Mouse (Mus musculus) forebrain, embryonic 15.5 days (tissue): Measurements from ENCODE around the gene Rangrf. TPM values are rescaled to one million over a fixed set of nuclear protein-coding genes. Genes with fewer than 3 reads are reported as not detected.

Experiments used
- ATAC-seq: fragments of 200-750 bp; cut with Nextera tagmentation; replicated peaks from 2 replicates; pipeline ENCODE4 v1.8.0; 2017; ENCODE audit warnings: mild to moderate bottlenecking, moderate TSS enrichment, moderate library complexity
- H3K27ac ChIP-seq: fragments of 300-500 bp; sonication (generic); replicated peaks from 2 replicates; pipeline ENCODE4 v1.5.1; 2015; ENCODE audit warnings: mild to moderate bottlenecking, inconsistent platforms
- H3K27me3 ChIP-seq: fragments of 300-500 bp; sonication (generic); 2 replicates; pipeline ENCODE4 v1.6.1; 2015; ENCODE audit warnings: inconsistent platforms
- H3K36me3 ChIP-seq: fragments of 300-500 bp; sonication (generic); 2 replicates; pipeline ENCODE4 v1.6.1; 2015; ENCODE audit warnings: mild to moderate bottlenecking, inconsistent platforms
- H3K4me1 ChIP-seq: fragments of 300-500 bp; sonication (generic); 2 replicates; pipeline ENCODE4 v1.6.1; 2015; ENCODE audit warnings: inconsistent platforms
- H3K4me2 ChIP-seq: fragments of 300-500 bp; sonication (generic); replicated peaks from 2 replicates; pipeline ENCODE4 v1.6.1; 2015; ENCODE audit warnings: mild to moderate bottlenecking, inconsistent platforms
- H3K4me3 ChIP-seq: fragments of 300-500 bp; sonication (generic); 2 replicates; pipeline ENCODE4 v1.5.1; 2015; ENCODE audit warnings: mild to moderate bottlenecking, inconsistent platforms
- H3K9ac ChIP-seq: fragments of 300-500 bp; sonication (generic); replicated peaks from 2 replicates; pipeline ENCODE4 v1.6.1; 2015; ENCODE audit warnings: mild to moderate bottlenecking, inconsistent platforms
- H3K9me3 ChIP-seq: fragments of 300-500 bp; sonication (generic); 2 replicates; pipeline ENCODE4 v1.6.1; 2016; ENCODE audit warnings: inconsistent platforms
- WGBS: fragments of 180-500 bp; shearing (Covaris S2); methylation state at CpG from one replicate; pipeline ENCODE4 v1.1.7; 2015; ENCODE audit warnings: mixed read lengths; 5-methylcytosine and 5-hydroxymethylcytosine counted together
- polyA plus RNA-seq: library from polyadenylated mRNA; unstranded; fragments of >200 nt; fragmentation: Nextera tagmentation; extraction: Ambion mirVana; gene quantifications from 2 replicates; pipeline ENCODE4 v1.2.1, GENCODE M21; 2015

Gene Rangrf
- polyA plus RNA-seq, 1 experiment from 2014 or later = 39.3 TPM

DNA sequence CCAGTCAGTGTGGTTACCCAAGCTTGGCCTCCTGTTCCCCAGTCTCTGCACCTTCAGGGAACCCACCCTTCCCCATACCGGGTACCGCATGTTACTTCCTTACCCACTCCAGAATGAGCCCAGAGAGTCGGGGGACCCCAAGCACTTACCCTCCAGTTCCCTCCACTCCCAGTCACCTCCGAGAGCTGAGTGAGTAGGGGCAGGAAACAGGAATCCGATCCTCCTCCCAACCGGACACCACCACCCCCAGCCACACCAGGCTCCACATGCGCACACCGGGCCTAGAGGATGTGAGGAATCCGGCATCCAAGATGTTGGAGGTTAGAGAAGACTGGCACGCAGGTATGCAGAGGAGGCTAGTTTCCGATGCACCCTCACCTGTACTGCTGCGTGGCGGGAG is 18.3 kb downstream of the Rangrf start:
- Histone ChIP-seq H3K9ac (no peak overlapping the region), H3K27me3 (peaks cover 8% of the 10 kb centered on the region; the same call in 1 of the 2 replicates), H3K4me2 (no peak overlapping the region), H3K4me3 (no peak overlapping the region), H3K9me3 (no peaks in the 10 kb centered on the region), H3K27ac (no peak overlapping the region), H3K36me3 (no peaks in the 10 kb centered on the region), H3K4me1 (peaks cover 17% of the 10 kb centered on the region)
- WGBS = 34% methylated on average over 13 of the region's 13 CpGs
- no peak for ATAC-seq

DNA sequence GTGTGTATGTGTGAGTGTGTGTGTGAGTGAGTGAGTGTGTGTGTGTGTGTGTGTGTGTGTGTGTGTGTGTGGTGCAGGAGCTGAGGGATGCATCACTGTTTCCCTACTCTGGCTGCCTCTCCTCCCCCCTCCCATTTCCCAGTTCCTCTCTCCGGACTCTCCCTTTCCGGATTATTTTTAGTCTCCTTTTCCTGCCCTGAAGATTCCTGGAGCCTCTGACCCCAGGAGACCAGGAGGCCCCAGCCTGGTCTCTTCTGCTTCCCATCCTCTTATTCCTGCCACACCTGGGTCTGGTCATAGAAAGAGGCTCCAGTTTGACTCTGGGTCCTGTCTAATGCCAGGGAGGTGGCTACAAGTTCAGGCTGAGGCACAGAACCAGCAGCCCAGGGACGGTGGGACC is 18.9 kb downstream of the Rangrf start:
- H3K4me3 ChIP-seq = no peak overlapping the region
- WGBS = 58% methylated on average over 3 of the region's 3 CpGs
- no peaks in the 10 kb centered on the region for H3K36me3 ChIP-seq
- H3K4me2 ChIP-seq = no peak overlapping the region
- H3K9me3 ChIP-seq = no peaks in the 10 kb centered on the region
- H3K27ac ChIP-seq = no peak overlapping the region
- ATAC-seq = no peak
- peaks cover 17% of the 10 kb centered on the region for H3K4me1 ChIP-seq
- H3K9ac ChIP-seq = no peak overlapping the region
- peaks cover 8% of the 10 kb centered on the region; the same call in 1 of the 2 replicates for H3K27me3 ChIP-seq

DNA sequence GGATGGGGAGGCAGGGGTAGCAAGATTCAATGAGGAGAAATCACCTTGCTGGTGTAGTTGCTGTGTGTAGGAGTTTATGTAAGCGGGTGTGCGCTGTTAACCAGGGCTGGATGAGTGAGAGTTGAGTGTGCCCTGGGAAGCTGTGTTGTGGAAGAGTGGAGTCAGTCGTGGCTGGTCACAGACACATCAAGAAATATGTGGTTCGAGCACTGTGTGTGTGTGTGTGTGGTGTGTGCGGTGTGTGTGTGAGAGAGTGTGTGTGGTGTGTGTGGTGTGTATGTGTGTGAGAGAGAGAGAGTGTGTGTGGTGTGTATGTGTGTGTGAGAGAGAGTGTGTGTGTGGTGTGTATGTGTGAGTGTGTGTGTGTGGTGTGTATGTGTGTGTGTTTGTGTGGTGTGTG is 19.5 kb downstream of the Rangrf start:
- H3K4me2 ChIP-seq = peak overlapping the region; percentile 61
- H3K27ac ChIP-seq = no peak overlapping the region
- WGBS = 69% methylated on average over 5 of the region's 5 CpGs
- no peak overlapping the region for H3K9ac ChIP-seq
- no peaks in the 10 kb centered on the region for H3K36me3 ChIP-seq
- H3K27me3 ChIP-seq = peaks cover 8% of the 10 kb centered on the region; the same call in 1 of the 2 replicates
- no peaks in the 10 kb centered on the region for H3K9me3 ChIP-seq
- peaks cover 17% of the 10 kb centered on the region for H3K4me1 ChIP-seq
- peak overlapping the region; percentile 41; the same call in 1 of the 2 replicates for H3K4me3 ChIP-seq
- no peak for ATAC-seq

DNA sequence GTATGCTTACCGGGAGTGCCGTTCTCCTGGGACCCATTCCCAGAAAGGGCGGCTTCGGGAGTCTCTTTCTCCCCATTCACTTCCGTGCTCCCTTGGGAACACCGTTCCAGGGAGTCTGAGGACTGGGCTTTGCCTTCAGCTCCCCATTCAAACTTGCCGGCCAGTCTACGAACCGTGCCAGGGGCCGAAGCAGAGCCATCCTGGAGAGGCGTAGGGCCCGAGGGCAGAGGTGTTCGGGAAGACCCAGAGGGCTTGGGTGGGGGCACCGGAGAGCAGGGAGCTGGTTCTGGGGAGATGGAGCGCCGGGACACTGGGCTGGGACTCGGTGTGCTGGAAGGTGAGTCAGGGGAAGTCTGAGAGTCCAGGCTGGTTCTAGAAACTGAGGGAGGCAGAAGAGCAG is 20.6 kb downstream of the Rangrf start:
- under 1% methylated on average over 17 of the region's 17 CpGs for WGBS
- H3K36me3 ChIP-seq = no peaks in the 10 kb centered on the region
- peaks cover 17% of the 10 kb centered on the region for H3K4me1 ChIP-seq
- H3K4me2 ChIP-seq = peak overlapping the region; percentile 61
- peak overlapping the region; percentile 41 for H3K4me3 ChIP-seq
- H3K9ac ChIP-seq = peak overlapping the region; percentile 51
- no peak for ATAC-seq
- H3K27me3 ChIP-seq = peaks cover 8% of the 10 kb centered on the region; the same call in 1 of the 2 replicates
- H3K9me3 ChIP-seq = no peaks in the 10 kb centered on the region
- no peak overlapping the region for H3K27ac ChIP-seq

DNA sequence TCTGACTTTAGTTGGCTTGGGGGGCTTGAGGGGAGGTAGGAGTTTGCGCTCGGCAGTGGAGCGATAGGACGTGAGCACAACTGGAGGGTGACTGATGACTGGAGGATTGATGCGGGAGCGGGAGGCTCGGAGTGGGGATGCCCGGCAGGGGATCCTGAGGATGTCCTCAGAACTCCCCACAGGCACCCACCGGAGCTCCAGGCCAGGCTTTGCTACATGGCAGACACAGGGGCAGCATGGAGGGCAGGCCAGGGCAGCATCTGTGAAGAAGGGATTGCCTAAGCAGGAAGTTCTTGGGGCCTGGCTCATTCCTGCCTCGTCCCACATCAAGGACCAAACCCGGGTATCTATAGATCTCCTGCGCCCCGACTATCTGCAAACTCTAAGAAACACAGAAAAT is 21.1 kb downstream of the Rangrf start:
- Histone ChIP-seq H3K4me3 (peak overlapping the region; percentile 41), H3K4me2 (peak overlapping the region; percentile 61), H3K27ac (no peak overlapping the region), H3K4me1 (peaks cover 17% of the 10 kb centered on the region), H3K36me3 (no peaks in the 10 kb centered on the region), H3K9me3 (no peaks in the 10 kb centered on the region), H3K9ac (peak overlapping the region; percentile 51), H3K27me3 (peaks cover 8% of the 10 kb centered on the region; the same call in 1 of the 2 replicates)
- 20% methylated on average over 13 of the region's 13 CpGs for WGBS
- ATAC-seq = no peak

DNA sequence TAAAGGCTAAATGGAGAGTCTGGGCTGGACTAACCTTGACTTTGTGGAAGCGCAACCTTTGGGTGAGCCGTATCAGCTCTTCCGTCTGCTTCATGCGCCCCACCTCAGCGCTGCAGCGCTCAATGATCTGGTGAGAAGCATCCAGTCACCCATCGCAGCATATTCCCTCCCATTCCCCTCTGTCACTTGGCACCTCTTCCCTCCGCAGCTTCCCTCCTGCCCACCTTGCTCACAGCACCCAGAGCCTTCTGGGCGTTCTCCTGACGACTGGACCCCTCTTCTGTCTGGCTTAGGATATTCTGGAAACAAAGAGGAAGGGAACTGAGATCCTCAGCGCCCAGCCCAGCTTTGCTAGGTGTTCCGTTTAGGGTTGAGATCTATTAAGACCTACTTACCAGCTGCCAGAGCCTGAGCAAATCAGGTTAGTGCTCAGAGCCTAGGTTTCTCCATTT is 27.4 kb downstream of the Rangrf start:
- 9% methylated on average over 12 of the region's 12 CpGs for WGBS
- ATAC-seq = peak; percentile 72; the same call in 1 of the 2 replicates
- H3K27ac ChIP-seq = peak overlapping the region; percentile 47
- H3K4me3 ChIP-seq = peak overlapping the region; percentile 32
- H3K27me3 ChIP-seq = no peaks in the 10 kb centered on the region
- H3K36me3 ChIP-seq = no peaks in the 10 kb centered on the region
- no peaks in the 10 kb centered on the region for H3K9me3 ChIP-seq
- H3K9ac ChIP-seq = peak overlapping the region; percentile 8; the same call in 1 of the 2 replicates
- no peaks in the 10 kb centered on the region for H3K4me1 ChIP-seq
- peak overlapping the region; percentile 32 for H3K4me2 ChIP-seq

DNA sequence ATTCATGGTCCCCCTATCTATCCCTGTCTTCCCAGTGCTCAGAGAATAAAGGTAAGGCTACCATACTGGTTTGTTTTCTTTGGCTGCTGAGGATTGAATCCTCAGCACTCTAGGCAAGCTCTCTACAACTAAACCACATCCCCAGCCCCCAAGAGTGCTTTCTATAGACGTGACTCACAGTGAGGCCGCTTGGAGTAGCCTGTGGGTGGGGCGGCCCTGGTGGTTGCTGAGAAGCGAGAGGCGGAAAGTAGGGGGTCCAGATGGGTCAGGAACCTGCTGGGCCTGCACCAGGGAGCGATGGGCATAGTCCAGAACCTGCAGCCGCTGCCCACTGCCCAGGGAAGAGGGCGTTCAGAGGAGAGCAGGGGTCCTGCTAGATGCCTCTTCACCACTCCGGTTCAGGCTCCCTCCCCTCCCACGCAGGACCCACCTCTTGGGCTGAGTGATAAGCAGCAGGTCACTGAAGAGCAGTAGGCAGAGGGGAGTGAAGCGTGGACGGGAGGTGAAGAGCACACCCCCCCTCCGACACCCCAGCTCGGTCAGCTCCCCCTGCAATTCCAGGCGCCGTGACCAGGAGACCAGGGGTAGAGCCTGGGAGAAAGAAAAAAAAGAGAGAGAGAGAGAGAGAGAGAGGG is 28.1 kb downstream of the Rangrf start:
- H3K4me3 ChIP-seq = peak overlapping the region; percentile 32
- H3K36me3 ChIP-seq = no peaks in the 10 kb centered on the region
- H3K27ac ChIP-seq = no peak overlapping the region; the same call in 1 of the 2 replicates
- 0 out of 2 replicates have a peak, but pooled peaks have one; percentile 35 for ATAC-seq
- peak overlapping the region; percentile 32 for H3K4me2 ChIP-seq
- H3K27me3 ChIP-seq = no peaks in the 10 kb centered on the region
- H3K4me1 ChIP-seq = no peaks in the 10 kb centered on the region
- no peaks in the 10 kb centered on the region for H3K9me3 ChIP-seq
- 15% methylated on average over 16 of the region's 16 CpGs for WGBS
- H3K9ac ChIP-seq = peak overlapping the region; percentile 28; the same call in 1 of the 2 replicates

DNA sequence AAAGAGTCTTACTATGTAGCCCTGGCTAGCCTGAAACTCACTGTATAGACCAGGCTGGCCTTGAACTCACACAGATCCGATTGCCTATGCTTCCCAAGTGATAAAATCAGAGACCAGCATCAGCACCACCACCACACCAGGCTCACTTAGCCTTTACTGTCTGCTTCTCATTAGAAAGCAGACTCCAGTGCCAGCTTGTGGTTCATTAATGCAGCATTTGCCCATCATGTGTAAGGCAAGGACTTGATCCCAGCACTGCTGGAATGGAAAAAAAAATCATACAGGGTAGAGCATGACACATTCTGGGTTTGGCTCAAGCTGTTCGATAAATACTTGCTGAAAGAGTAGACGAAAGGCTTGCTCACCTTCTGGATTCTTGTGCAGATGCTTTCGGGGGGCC is 29.0 kb downstream of the Rangrf start:
- Histone ChIP-seq H3K27ac (no peak overlapping the region), H3K4me3 (no peak overlapping the region), H3K9me3 (no peaks in the 10 kb centered on the region), H3K27me3 (no peaks in the 10 kb centered on the region), H3K9ac (no peak overlapping the region), H3K36me3 (no peaks in the 10 kb centered on the region), H3K4me1 (0 out of 2 replicates have a peak, but pooled peaks cover 3% of the 10 kb centered on the region), H3K4me2 (no peak overlapping the region)
- 87% methylated on average over 4 of the region's 4 CpGs for WGBS
- no peak for ATAC-seq

DNA sequence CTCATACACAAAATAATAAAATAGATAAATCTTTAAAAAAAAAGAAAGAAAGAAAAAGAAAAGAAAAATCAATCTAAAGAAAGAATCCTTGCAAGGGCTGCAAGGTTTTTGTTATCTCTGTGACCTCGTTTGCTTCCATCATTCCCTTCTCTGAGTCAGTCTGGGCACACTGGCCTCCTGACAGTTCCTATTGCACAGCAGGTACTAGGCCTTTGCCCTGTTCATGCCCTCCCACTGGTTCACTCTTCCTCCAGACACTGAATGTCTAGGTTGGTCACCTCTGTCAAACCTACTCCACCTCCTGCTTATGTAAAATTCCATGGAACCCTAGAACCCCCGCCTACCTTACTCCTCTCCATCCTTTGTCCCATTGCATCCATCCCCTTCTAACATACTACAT is 29.7 kb downstream of the Rangrf start:
- H3K4me3 ChIP-seq = no peak overlapping the region
- no peaks in the 10 kb centered on the region for H3K9me3 ChIP-seq
- no peaks in the 10 kb centered on the region for H3K27me3 ChIP-seq
- H3K9ac ChIP-seq = no peak overlapping the region
- 88% methylated on average over 2 of the region's 2 CpGs for WGBS
- H3K27ac ChIP-seq = no peak overlapping the region
- H3K4me2 ChIP-seq = no peak overlapping the region
- ATAC-seq = no peak
- H3K36me3 ChIP-seq = no peaks in the 10 kb centered on the region
- peaks cover 11% of the 10 kb centered on the region for H3K4me1 ChIP-seq

DNA sequence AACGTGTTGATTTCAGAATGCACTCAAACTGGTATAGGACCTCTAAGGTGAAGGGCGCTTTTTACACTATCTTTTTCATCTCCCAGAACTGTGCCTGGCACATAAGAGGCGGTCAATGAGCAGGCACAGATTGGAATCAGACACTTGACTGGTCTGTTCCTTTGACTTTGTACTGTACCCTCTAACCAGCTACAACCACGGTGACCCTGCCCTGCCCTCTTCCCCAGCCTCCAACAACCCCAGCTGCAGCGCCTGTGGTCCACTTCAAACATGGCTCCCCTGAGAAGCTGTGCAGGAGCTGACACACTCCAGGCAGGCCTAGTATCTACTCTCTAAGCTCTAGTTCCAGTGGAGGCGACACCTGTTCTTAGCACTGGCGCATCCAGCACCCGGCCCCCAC is 32.3 kb downstream of the Rangrf start:
- 90% methylated on average over 8 of the region's 8 CpGs for WGBS
- no peaks in the 10 kb centered on the region for H3K27me3 ChIP-seq
- H3K4me3 ChIP-seq = no peak overlapping the region
- no peak overlapping the region for H3K9ac ChIP-seq
- no peak for ATAC-seq
- H3K9me3 ChIP-seq = no peaks in the 10 kb centered on the region
- no peak overlapping the region for H3K27ac ChIP-seq
- H3K4me1 ChIP-seq = peaks cover 20% of the 10 kb centered on the region
- H3K4me2 ChIP-seq = no peak overlapping the region
- no peaks in the 10 kb centered on the region for H3K36me3 ChIP-seq

DNA sequence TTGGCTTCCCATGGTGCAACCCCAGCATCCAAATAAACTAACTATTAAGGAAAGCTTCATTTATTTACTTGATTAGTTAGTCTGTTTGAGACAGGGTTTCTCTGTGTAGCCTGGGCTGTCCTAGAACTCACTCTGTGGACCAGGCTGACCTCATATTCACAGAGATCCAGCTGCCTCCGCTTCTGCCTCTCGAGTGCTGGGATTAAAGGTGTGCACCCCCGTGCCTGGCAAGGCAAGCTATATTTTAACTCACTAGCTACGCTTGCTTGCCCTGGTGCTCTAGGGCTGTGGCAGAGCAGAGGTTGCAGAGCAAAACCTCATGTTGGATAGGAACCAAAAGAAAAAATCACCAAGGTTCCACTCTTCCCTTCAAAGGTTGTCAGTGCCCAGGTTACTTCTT is 34.5 kb downstream of the Rangrf start:
- no peaks in the 10 kb centered on the region for H3K27me3 ChIP-seq
- H3K27ac ChIP-seq = peak overlapping the region; percentile 89
- WGBS = 54% methylated on average over 4 of the region's 4 CpGs
- H3K9ac ChIP-seq = peak overlapping the region; percentile 72
- no peaks in the 10 kb centered on the region for H3K9me3 ChIP-seq
- ATAC-seq = no peak
- peaks cover 20% of the 10 kb centered on the region for H3K4me1 ChIP-seq
- H3K36me3 ChIP-seq = no peaks in the 10 kb centered on the region
- peak overlapping the region; percentile 59 for H3K4me2 ChIP-seq
- peak overlapping the region; percentile 55 for H3K4me3 ChIP-seq

DNA sequence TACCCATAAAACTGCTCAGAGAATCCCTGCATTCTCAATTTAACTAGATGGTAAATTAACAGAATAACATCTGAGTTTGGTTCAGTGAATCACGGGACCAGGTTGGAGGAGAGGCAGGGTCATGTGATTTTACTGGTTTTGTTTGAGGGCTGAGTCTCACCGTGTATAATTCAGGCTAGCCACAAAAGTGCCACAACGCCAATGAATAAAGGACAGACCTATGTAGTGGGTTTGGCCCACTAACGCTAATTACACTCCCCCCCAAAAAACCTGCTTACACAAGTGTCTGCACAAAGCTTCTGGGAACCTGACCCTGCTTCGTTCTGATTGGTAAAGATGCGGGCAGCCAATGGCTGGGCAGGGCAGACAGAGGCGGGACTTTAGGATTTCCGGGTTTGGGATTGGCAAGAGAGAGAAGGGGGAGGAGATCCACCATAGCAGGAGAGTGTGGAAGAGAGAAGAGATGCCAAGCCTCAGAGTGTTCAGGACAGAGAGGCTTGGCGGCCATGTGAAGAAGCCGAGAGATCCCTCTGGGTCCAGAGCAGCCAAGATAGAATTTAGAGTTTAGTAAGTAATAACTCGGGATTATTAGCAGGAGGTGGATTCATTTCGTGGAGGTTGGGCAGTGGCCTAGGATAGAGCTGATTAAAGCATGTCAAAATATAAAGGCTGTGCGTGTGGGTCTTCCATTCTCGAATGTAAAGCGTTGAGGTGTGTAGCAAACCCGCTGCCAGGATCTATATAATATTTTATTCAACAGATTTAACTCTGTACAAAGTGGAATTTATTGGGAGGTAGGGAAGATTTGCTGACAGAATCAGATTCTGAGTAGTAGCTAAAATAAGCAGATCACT is 35.3 kb downstream of the Rangrf start:
- WGBS = under 1% methylated on average over 16 of the region's 16 CpGs
- peak overlapping the region; percentile 55 for H3K4me3 ChIP-seq
- ATAC-seq = peak; percentile 100
- H3K4me1 ChIP-seq = peaks cover 20% of the 10 kb centered on the region
- H3K4me2 ChIP-seq = peak overlapping the region; percentile 59
- no peaks in the 10 kb centered on the region for H3K9me3 ChIP-seq
- H3K27ac ChIP-seq = peak overlapping the region; percentile 89
- H3K27me3 ChIP-seq = no peaks in the 10 kb centered on the region
- peak overlapping the region; percentile 72 for H3K9ac ChIP-seq
- no peaks in the 10 kb centered on the region for H3K36me3 ChIP-seq
